Mouse (Mus musculus): Measurements from ENCODE around the gene Zbtb8a. TPM values are rescaled to one million over a fixed set of nuclear protein-coding genes. Genes with fewer than 3 reads are reported as not detected.

Gene Zbtb8a
- total and polyA plus RNA-seq, 2 experiments from 2014 or later = 7.0 to 14.0 TPM

DNA sequence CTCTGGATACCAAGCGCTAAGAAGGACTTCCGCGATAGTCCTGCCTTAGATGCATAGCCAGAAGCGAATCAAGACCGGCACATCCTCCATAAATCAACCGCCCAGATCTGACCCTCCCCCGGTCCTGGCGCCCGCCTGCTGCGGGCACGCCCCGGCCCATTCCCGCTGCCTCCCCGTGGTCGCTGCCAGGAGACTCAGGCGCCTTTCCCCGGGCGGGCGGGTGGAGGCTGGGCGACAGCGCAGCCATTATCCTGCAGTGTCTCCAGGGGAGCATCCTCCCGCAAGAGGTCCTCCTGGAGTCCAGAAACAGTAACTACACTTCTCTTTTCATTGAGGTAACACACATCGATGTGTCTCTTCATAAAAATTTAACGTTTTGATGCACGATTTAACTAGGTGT lies 28.5 kb upstream of the Zbtb8a start:
- no peaks in the 10 kb centered on the region for H3K27me3 ChIP-seq (ENCODE audit: control insufficient read depth, insufficient read depth, low read length)
- WGBS = 4% methylated on average over 25 of the region's 25 CpGs
- peak overlapping the region; percentile 54; the same call in 1 of the 2 replicates for H3K9ac ChIP-seq (replicated peaks; ENCODE audit: low read depth, low read length)
- TF ChIP-seq EP300 (IDR thresholded peaks at IDR 0.05; ENCODE audit: low read depth) (no peak), CTCF (IDR thresholded peaks at IDR 0.05; ENCODE audit: low read depth) (no peak; the same call in 1 of the 2 replicates)
- peak; percentile 67 for DNase-seq (ENCODE audit: low spot score)
- ATAC-seq (ENCODE audit: insufficient read depth, low read depth) = peak; percentile 67
- no peaks in the 10 kb centered on the region for H3K9me3 ChIP-seq (replicated peaks; ENCODE audit: control insufficient read depth, low read length)
- peak overlapping the region; percentile 71 for H3K4me2 ChIP-seq (ENCODE audit: low read depth, low read length)
- H3K36me3 ChIP-seq (replicated peaks; ENCODE audit: control insufficient read depth, insufficient read depth, low read length) = no peaks in the 10 kb centered on the region
- no peak overlapping the region for H3K27ac ChIP-seq (ENCODE audit: low read depth)
- H3K4me1 ChIP-seq (ENCODE audit: control insufficient read depth, insufficient read depth) = no peaks in the 10 kb centered on the region
- peak overlapping the region; percentile 48 for H3K4me3 ChIP-seq (ENCODE audit: low read depth, low read length)

DNA sequence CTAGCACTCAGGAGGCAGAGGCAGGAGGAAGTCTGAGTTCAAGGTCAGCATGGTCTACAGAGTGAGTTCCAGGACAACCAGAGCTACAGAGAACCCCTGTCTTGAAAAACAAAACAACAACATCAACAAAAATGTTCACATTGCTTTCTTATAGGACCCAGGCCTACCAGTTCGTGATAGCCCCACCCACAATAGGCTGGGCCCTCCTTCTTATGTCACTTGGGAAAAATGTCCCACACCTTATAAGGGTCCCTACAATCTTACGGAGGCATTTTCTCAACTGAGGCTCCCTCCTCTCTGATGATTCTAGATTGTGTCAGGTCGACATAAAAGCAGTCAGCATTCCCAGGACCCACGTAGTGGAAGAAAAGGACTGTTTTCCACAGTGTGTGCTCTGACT lies 21.9 kb upstream of the Zbtb8a start:
- Histone ChIP-seq H3K9me3 (replicated peaks; ENCODE audit: control insufficient read depth, low read length) (no peaks in the 10 kb centered on the region), H3K4me1 (ENCODE audit: control insufficient read depth, insufficient read depth) (no peaks in the 10 kb centered on the region), H3K4me2 (ENCODE audit: low read depth, low read length) (no peak overlapping the region), H3K4me3 (ENCODE audit: low read depth, low read length) (no peak overlapping the region), H3K36me3 (replicated peaks; ENCODE audit: control insufficient read depth, insufficient read depth, low read length) (no peaks in the 10 kb centered on the region), H3K27ac (ENCODE audit: low read depth) (no peak overlapping the region), H3K9ac (replicated peaks; ENCODE audit: low read depth, low read length) (no peak overlapping the region), H3K27me3 (ENCODE audit: control insufficient read depth, insufficient read depth, low read length) (no peaks in the 10 kb centered on the region)
- WGBS = 71% methylated on average over 4 of the region's 4 CpGs
- TF ChIP-seq EP300 (IDR thresholded peaks at IDR 0.05; ENCODE audit: low read depth) = no peak
- no peak for TF ChIP-seq CTCF (IDR thresholded peaks at IDR 0.05; ENCODE audit: low read depth)
- ATAC-seq (ENCODE audit: insufficient read depth, low read depth) (no peak), DNase-seq (ENCODE audit: low spot score) (no peak)

DNA sequence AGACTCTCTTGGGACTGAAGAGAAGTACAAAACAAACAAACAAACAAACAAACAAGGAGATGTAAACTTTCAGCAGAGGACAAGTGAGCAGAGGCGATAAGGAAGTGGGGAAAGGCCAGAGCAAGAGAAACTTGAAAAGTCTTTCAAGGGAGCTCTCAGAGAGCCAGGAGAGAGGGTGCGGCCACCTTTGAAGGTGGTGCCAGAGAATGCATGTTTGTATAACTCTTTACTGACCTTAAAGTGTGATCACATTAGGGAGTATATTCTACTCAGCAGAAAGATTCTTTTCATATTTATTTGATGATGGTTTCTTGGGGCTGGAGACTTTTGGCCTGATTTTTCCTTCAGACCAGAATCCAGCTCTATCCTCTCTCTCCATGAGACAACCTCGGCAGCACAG lies 19.0 kb upstream of the Zbtb8a start:
- Histone ChIP-seq H3K4me2 (ENCODE audit: low read depth, low read length) (no peak overlapping the region), H3K27me3 (ENCODE audit: control insufficient read depth, insufficient read depth, low read length) (no peaks in the 10 kb centered on the region), H3K27ac (ENCODE audit: low read depth) (no peak overlapping the region), H3K4me1 (ENCODE audit: control insufficient read depth, insufficient read depth) (no peaks in the 10 kb centered on the region), H3K9me3 (replicated peaks; ENCODE audit: control insufficient read depth, low read length) (no peaks in the 10 kb centered on the region), H3K36me3 (replicated peaks; ENCODE audit: control insufficient read depth, insufficient read depth, low read length) (no peaks in the 10 kb centered on the region), H3K4me3 (ENCODE audit: low read depth, low read length) (no peak overlapping the region), H3K9ac (replicated peaks; ENCODE audit: low read depth, low read length) (no peak overlapping the region)
- no peak for TF ChIP-seq CTCF (IDR thresholded peaks at IDR 0.05; ENCODE audit: low read depth)
- TF ChIP-seq EP300 (IDR thresholded peaks at IDR 0.05; ENCODE audit: low read depth) = no peak
- ATAC-seq (ENCODE audit: insufficient read depth, low read depth) = no peak
- no peak for DNase-seq (ENCODE audit: low spot score)
- WGBS = 73% methylated on average over 3 of the region's 3 CpGs

DNA sequence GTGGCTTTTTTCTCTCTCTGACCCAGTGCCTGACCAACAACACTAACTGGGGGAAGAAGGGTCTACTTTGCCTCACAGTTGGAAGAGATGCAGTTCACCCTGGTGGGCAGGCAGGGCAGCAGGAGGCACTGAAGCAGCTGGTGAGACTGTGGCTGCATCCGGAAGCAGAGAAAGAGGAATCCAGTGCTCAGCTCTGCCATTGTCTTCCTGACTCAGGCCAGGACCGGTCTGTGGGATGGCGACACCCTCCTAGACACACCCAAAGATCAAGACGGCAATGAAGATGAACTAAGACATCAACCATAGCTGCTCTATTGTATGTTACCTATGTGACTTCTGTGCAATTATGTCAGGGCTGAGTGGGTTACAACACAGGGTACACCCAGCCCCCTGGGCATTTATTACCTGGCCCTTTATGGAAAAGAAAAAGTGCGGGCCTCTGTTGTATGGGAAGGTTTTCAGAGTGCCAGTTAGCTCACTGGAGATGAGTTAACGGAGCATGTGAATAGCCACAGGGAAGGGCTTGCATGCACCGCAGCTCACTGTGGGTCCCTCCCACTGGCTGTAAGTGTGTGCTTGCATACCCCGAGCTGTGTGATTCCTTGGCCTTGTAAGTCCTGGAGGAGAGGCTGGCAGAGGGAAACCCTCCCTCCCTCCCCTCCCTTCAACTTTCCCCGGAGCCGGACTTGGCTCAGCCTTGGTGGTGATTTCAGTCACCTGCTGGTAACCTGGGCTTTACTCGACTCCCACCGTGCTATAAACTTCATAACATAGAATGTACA lies 16.4 kb upstream of the Zbtb8a start:
- Histone ChIP-seq H3K36me3 (replicated peaks; ENCODE audit: control insufficient read depth, insufficient read depth, low read length) (no peaks in the 10 kb centered on the region), H3K4me2 (ENCODE audit: low read depth, low read length) (no peak overlapping the region), H3K27me3 (ENCODE audit: control insufficient read depth, insufficient read depth, low read length) (no peaks in the 10 kb centered on the region), H3K27ac (ENCODE audit: low read depth) (no peak overlapping the region), H3K4me1 (ENCODE audit: control insufficient read depth, insufficient read depth) (no peaks in the 10 kb centered on the region), H3K9me3 (replicated peaks; ENCODE audit: control insufficient read depth, low read length) (no peaks in the 10 kb centered on the region), H3K4me3 (ENCODE audit: low read depth, low read length) (no peak overlapping the region), H3K9ac (replicated peaks; ENCODE audit: low read depth, low read length) (no peak overlapping the region)
- no peak for TF ChIP-seq CTCF (IDR thresholded peaks at IDR 0.05; ENCODE audit: low read depth)
- no peak for TF ChIP-seq EP300 (IDR thresholded peaks at IDR 0.05; ENCODE audit: low read depth)
- 36% methylated on average over 12 of the region's 12 CpGs for WGBS
- no peak for DNase-seq (ENCODE audit: low spot score)
- no peak for ATAC-seq (ENCODE audit: insufficient read depth, low read depth)

DNA sequence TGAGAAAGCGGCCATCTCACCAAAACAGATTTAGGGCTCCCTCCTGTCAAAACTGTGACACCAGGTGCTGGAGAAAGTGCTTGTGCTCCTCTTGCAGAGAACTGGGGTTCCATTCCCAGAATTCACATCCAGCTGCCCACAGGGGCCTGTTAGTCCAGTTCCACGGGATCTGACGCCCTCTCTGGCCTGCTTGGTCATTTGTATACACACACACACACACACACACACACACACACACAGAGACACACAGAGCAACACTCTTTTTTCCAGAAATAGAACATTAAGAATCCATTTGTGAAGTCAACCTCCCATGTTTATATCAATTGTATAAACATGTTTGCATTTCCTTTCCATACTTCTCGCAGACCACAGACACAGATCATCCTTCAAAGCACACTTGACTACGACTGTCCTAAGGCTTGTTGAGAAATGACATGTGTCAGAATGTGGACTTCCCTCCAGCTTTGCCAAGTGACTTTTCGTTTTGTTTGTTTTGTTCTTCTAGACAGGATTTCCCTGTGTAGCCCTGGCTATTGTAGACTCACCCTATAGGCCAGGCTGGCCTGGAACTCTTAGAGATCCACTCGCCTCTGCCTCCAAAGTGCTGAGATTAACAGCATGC lies 13.1 kb upstream of the Zbtb8a start:
- TF ChIP-seq EP300 (IDR thresholded peaks at IDR 0.05; ENCODE audit: low read depth) (no peak), CTCF (IDR thresholded peaks at IDR 0.05; ENCODE audit: low read depth) (no peak)
- Histone ChIP-seq H3K27ac (ENCODE audit: low read depth) (no peak overlapping the region), H3K4me2 (ENCODE audit: low read depth, low read length) (no peak overlapping the region), H3K9ac (replicated peaks; ENCODE audit: low read depth, low read length) (no peak overlapping the region), H3K4me3 (ENCODE audit: low read depth, low read length) (no peak overlapping the region), H3K9me3 (replicated peaks; ENCODE audit: control insufficient read depth, low read length) (no peaks in the 10 kb centered on the region), H3K27me3 (ENCODE audit: control insufficient read depth, insufficient read depth, low read length) (no peaks in the 10 kb centered on the region), H3K36me3 (replicated peaks; ENCODE audit: control insufficient read depth, insufficient read depth, low read length) (no peaks in the 10 kb centered on the region), H3K4me1 (ENCODE audit: control insufficient read depth, insufficient read depth) (no peaks in the 10 kb centered on the region)
- ATAC-seq (ENCODE audit: insufficient read depth, low read depth) (no peak), DNase-seq (ENCODE audit: low spot score) (no peak)
- 79% methylated on average over 7 of the region's 7 CpGs for WGBS

Data from heart, postnatal 0 days (tissue).